Mouse (Mus musculus): Measurements from ENCODE around the gene Hoxb4.

Gene Hoxb4

GRCm38 (mm10) chr11:96349491-96350340, 31.6 kb downstream of the Hoxb4 start:
- no peak for DNase-seq (ENCODE audit: low read depth, low spot score)

- no peak for DNase-seq (ENCODE audit: low read depth, low spot score)
These were observed 32.2 kb downstream of the Hoxb4 start, which contains the start of gene Hoxb2 for GRCm38 (mm10) chr11:96350341-96350624. Hoxb2 (plus strand) TSS chr11:96350525.

GRCm38 (mm10) chr11:96350791-96351190, 32.7 kb downstream of the Hoxb4 start:
- DNase-seq (ENCODE audit: low read depth, low spot score): no peak

- no peak for DNase-seq (ENCODE audit: low read depth, low spot score)
These were observed 33.2 kb downstream of the Hoxb4 start for GRCm38 (mm10) chr11:96351312-96351711.

GRCm38 (mm10) chr11:96351831-96352230, 33.8 kb downstream of the Hoxb4 start:
- no peak for DNase-seq (ENCODE audit: low read depth, low spot score)

- no peak for DNase-seq (ENCODE audit: low read depth, low spot score)
These were observed 34.8 kb downstream of the Hoxb4 start for GRCm38 (mm10) chr11:96352691-96353521.

- DNase-seq (ENCODE audit: low read depth, low spot score): no peak
These were observed 35.4 kb downstream of the Hoxb4 start for GRCm38 (mm10) chr11:96353522-96353841.

- no peak for DNase-seq (ENCODE audit: low read depth, low spot score)
These were observed 35.9 kb downstream of the Hoxb4 start for GRCm38 (mm10) chr11:96353939-96354338.

GRCm38 (mm10) chr11:96354376-96354775, 36.3 kb downstream of the Hoxb4 start:
- DNase-seq (ENCODE audit: low read depth, low spot score): no peak

GRCm38 (mm10) chr11:96354801-96355311, 36.8 kb downstream of the Hoxb4 start:
- DNase-seq (ENCODE audit: low read depth, low spot score): no peak

GRCm38 (mm10) chr11:96363807-96364206, 45.7 kb downstream of the Hoxb4 start:
- DNase-seq (ENCODE audit: low read depth, low spot score): no peak

GRCm38 (mm10) chr11:96365441-96366091, 47.5 kb downstream of the Hoxb4 start, which contains the start of gene Hoxb1:
Hoxb1 (plus strand) TSS chr11:96365752.
- DNase-seq (ENCODE audit: low read depth, low spot score): no peak

- DNase-seq (ENCODE audit: low read depth, low spot score): no peak
These were observed 48.3 kb downstream of the Hoxb4 start for GRCm38 (mm10) chr11:96366092-96367041.

GRCm38 (mm10) chr11:96367141-96367540, 49.1 kb downstream of the Hoxb4 start:
- no peak for DNase-seq (ENCODE audit: low read depth, low spot score)

- DNase-seq (ENCODE audit: low read depth, low spot score): no peak
These were observed 50.6 kb downstream of the Hoxb4 start for GRCm38 (mm10) chr11:96368686-96369085.

- no peak for DNase-seq (ENCODE audit: low read depth, low spot score)
These were observed 51.1 kb downstream of the Hoxb4 start for GRCm38 (mm10) chr11:96369140-96369539.
